Mouse (Mus musculus) brain, embryonic 14.5 days (tissue): ENCODE results near the gene Osbpl11.

Experiments
- CTCF ChIP-seq: fragments of 200-500 bp; IDR thresholded peaks from 2 replicates; pipeline ENCODE4 v1.5.1; 2012; ENCODE audit warnings: inconsistent platforms, mild to moderate bottlenecking, moderate library complexity, borderline replicate concordance; ENCODE audit not compliant: insufficient read depth, insufficient read length; ENCODE audit errors: extremely low read depth
- POLR2A ChIP-seq: fragments of 200-500 bp; IDR thresholded peaks from 2 replicates; pipeline ENCODE4 v1.6.1; 2012; ENCODE audit warnings: mild to moderate bottlenecking, inconsistent platforms, borderline replicate concordance; ENCODE audit not compliant: poor library complexity, insufficient read depth, insufficient read length, severe bottlenecking; ENCODE audit errors: extremely low read depth

DNA sequence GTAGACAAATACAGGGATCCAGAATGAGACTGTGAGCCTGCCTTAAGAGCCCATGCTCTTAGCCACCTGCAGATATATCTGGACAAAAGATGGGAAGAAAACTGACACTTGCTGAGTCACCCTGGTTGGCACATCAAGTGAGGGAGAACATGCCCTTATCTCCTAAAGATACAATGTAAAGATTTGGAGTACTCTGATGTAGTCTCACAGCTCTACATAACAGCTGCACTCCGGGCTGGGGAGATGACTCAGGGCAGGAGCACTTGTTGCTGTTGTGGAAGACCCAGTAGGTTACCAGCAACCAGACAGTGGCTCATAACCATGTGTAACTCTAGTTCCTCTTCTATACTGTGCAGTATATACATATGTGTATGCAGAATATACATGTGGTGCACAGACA, 98.2 kb downstream of the Osbpl11 start:
- TF ChIP-seq CTCF (no peak), POLR2A (no peak)
